Mouse (Mus musculus): ENCODE data around the gene Ubxn1.

- TF ChIP-seq CTCF (IDR thresholded peaks at IDR 0.05; ENCODE audit: low read depth) (peak; percentile 32), EP300 (IDR thresholded peaks at IDR 0.05; ENCODE audit: low read depth) (0 out of 2 replicates have a peak, but pooled peaks have one; percentile 37)
Observed at GRCm38 (mm10) chr19:8897865-8898495, 26.7 kb downstream of the Ubxn1 start, which contains the start of gene Ganab.

Measured in liver, postnatal 0 days (tissue).